Mouse (Mus musculus) c-Kit-positive CD71-negative TER-119-negative erythroid progenitor cells, embryonic 14.5 days (primary cell): ENCODE results near the gene Foxp1.

ENCODE experiments used
- DNase-seq: peaks from one replicate; pipeline ENCODE4 v3.0.0-alpha.2; 2013; ENCODE audit warnings: low read depth

Foxp1 gene

DNA sequence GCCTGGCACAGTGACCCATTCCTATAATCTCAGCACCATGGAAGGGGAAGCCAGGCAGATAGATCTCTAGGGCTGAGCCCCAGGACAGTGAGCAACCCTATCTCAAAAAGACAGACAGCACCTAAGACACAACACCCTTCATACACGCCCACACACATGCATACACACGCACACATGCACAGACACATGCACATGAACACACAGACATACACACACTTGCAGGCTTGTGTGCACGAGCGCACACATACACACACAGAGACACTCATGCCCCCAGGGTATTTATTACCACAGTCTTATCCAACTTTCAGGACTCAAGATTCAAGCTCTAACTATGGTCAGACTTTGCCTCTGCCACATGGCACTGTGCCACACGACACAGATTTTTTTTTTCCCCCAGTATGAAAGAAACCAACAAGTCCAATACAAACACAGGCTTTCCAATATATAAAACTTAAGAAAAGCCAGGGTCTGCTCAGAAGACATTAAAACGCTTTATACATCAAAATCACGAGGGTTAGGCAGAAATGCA lies 38.3 kb downstream of the Foxp1 start:
- no peak for DNase-seq

DNA sequence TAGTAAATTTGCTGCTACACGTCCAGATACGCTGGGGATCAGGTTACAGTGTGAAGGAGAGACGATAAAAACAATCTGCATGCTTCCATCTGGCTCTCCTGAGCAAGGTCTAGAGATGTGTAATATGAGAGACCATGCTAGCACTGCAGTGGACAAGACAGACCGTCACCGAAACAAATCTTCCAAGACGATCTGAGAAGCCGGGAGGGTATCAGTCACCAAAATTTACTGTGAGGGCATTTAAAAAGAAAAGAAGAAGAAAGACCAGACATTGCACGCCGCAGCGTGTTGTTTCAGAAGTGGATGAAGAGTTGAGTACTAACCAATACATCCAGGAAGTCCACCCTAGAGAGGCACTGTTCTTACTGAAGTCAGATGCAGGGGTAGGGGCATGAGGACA lies 39.0 kb downstream of the Foxp1 start:
- DNase-seq, result no peak

DNA sequence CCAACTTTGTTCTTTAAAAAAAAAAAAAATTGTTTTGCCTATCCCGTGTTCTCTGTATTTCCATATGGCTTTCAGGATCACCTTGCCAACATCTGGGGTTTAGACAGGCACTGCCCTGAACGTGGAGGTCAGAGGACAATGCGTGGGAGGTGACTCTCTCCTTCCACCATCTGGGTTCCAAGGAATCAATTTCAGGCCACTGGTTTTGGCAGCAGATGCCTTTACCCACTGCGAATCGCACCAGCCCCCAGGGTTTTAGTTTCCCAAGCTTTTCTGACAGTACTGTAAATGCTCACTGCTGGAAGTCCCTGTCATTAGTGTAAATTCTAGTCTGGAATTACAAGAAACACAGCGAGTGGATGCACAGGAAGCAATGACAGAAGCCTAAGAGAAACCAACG lies 41.0 kb downstream of the Foxp1 start:
- DNase-seq, result no peak

DNA sequence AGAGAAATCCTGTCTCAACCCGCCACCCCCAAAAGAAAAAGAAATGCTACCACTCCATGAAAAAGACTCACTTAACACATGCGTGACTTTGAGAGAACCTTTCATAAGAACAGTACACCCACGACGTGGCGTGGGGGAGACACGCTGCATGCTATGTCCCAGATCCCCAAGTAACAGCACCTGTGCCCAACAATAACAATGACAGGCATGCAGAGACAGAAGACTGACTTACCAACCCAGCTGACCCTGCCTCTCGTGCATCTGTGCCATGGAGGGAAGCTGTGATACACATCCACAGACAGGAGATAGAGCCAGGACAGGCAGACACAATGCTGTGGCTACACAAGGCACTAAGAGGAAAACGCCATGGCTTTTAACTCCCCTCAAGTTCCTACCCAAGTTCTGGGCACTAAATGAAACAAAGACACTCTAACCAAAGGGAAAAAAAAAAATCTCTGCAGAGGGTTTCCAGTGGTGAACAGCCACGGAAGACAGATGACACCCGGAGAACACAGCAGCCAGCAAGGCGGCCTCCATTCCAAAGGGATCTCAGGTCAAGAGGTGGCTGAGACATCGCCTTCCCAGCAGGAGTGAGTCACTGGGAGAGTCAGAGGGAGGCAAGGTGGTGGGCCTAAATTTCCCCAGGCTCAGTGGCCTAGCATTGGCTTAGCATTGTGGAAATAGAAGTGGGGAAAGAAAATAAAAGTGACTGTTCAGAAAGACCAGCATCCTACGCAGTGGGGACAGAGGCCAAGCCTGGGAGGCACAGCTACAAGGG lies 43.5 kb downstream of the Foxp1 start:
- DNase-seq, result no peak

DNA sequence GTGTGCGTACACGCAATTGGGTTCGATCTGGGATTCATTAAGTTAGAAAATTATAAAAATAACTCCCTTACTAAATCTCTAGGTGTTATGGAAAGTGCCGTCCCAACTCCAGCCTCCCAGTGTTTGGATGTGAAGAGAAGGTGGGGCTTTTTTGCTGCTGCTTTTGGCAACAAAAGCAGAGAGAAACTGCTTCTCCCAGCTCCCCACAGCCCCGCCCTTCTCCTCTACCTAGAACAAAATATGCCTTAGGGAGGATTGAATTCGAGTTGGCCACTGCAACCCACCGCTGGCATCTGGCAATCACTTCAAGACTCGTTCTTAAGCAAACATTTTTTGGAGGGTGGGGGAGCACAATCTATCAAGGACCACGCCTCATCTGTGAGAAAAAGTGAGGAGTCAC lies 47.5 kb downstream of the Foxp1 start:
- DNase-seq, result no peak

DNA sequence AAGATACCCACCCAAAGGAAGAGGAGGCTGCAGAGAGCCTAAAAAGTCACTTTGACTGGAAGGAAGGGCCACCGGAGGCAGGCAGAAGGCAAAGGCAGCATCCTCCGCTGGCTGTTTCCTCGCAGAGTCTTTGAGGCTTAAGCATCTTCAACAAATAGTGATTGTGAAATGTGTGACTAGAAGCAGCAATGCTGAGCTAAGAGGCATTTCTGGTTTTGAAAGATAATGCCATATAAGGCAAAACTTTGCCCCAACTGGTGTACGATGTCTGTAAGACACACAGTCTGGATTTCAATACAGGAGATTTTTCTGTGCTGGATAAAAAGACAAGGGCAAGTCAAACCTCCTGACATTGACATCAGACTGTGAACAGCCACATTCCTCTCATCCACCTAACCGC lies 51.6 kb downstream of the Foxp1 start:
- no peak for DNase-seq

DNA sequence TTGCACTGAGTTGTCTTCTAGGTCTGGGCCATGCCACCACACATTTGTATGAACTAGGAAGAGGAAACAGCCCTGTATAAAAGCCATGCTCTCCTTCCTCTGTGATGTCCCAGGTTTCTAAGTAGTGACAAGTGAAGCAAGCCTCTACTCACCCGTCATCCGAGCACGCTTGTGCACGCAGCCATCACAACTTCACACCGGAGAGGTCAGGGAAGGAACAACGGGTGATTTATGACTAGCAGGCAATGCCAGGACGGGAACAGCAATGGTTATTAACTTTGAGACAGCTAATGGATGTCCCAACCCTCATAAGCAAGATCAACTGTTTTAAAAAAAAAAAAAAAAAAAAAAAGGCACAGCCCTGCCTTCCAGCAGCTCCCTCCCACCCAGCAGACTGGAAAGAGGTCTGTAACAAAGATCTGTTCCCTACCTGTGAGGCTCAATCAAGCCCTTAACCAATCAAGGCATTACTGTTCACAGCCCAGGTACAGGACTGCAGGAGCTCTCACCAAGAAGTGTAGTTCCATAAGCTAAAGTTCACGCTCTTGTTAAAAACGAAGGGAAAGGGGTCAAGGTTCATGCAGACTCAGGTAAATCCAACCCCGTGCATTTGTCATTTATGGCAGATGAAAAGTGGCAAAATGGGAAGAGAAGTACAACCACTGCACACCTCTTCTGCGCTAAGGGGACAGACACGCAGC lies 53.2 kb downstream of the Foxp1 start:
- DNase-seq, result no peak

DNA sequence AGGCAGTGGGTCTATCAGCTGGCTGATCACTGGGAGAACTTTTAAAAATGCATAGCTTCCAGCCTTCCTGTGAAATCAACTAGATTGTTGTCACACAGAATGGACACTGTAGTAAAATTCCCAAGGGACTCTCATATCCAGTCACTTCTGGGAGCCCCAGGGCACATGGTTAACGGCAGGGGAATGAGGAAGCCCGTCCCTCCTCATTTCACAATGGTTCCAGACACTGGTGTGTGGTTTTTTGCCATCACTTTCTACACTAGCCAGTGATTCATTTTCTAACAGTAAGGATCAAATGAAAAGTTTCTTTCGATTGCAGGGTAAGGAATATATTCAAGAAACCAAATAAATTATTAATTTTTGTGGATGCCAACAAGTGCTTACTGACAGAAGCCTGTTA lies 54.7 kb downstream of the Foxp1 start:
- no peak for DNase-seq

DNA sequence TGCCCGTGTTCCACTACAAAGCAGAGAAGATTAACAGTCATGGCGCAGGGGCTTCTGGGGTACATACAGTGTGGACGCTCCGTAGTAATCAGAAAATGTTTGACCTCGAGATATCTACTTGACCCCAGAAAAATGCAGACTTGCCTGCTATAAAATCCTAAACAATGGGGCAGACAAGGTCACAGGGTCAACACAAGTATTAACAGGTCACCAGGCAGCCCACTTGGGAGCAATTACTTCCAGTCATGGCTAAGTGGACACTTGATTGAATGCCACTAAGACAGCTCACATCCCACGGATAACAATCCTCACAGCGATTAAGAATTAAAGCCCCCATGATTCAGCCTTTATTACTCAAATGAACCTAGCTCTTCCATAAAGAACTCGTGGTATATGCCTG lies 55.4 kb downstream of the Foxp1 start:
- DNase-seq, result no peak

DNA sequence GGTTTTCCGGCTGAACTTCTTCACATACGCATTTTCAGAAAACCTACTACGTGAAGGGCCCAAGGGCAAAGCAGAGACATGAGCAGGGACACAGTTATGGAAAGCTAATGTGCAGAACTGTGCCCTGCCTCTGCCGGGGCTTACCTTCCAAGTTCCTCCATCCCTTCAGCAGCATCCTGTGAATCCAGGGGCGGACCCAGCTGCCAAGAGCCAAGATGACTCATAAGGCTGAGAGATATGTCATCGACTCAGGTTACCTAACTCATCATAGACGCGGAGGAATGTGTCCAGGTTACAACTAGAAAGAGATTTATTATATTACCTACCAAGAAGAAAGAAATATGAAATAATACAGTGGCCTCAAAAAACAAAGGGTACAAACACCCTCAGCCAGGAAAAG lies 56.2 kb downstream of the Foxp1 start:
- no peak for DNase-seq

DNA sequence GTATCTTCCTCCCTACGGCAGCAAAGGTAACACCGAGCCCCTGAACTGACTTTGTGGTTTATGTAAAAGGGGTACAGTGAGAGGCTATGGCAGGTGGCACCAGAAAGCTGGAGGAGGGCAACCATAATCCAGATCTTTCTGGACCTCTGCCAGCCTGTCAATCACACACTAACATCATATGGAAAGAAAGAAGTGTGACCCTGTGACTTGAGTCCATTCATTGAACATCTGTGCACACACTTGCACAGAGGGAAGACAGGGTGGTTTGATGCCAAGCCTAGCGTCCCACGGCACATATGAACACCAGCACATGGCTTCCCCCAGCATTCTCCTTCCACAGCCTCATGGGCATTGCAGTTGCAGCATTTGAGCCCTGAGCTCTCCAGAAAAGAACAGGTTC lies 58.1 kb downstream of the Foxp1 start:
- no peak for DNase-seq

DNA sequence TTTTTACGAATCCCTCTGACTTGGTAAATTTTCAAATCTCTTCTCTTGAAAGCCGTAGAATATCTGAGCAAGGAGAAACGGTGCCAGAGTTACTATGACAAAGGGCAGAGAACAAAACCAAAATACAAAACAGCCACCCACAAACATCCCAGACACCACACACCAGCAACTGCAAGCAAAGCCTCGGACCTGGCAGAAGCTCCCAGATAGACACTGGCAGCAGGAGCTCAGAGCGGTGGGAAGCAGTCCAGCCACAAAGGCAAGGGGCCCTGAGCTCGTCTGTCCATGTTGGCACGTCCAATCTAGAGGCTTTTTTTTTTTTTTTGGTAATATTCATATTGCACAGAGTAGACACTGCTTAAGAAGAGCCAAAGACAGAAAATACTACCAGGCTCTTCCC lies 58.6 kb downstream of the Foxp1 start:
- DNase-seq, result no peak

DNA sequence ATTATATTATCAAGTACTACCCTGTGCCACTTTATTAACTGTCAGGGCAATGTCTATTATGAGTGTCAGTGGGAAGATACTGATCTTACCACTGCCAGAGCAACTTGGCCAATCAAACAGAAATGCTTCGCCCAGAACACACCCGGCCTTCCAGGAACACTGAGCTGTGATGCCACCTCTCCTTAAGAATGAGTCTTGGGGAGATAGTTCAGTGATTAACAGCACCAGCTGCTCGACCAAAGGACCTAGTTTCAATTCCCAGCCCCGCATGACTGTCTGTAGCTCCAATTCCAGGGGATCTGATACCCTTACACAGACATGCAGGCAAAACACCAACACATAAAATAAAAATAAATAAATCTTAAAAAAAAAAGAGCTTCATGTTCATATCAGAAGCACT lies 63.7 kb downstream of the Foxp1 start:
- no peak for DNase-seq

DNA sequence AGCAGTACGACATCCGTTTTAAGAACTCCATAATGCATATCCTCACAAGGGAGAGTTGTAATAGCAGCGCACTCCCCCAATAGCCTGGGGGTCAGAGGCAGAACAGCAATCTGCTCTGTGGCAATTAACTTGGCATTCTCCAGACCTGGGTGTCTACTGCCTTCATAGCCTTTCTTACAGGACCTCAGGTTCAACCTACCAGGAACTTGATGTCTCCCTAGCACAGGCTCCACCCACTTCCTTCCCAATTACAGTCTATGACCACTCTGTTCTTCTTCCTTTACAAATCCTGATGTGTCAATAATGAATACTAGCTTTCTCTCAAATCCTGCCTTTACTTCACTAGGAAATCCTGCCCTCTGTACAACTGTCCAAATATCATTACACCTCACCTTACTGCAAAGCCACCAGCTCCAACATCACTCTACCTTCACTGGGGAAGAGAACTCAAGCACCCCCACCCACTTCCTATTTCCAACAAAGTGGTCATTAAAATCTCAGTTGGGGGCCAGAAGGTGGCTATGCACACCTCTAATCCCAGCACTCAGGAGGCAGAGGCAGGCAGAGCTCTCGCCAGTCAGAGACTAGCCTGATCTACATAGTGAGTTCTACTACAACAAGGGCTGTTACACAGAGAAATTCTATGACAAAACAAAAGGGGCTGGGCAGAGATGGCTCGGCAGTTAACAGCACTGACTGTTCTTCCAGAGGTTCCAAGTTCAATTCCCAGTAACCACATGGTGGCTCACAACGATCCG lies 68.6 kb downstream of the Foxp1 start:
- DNase-seq, result no peak

DNA sequence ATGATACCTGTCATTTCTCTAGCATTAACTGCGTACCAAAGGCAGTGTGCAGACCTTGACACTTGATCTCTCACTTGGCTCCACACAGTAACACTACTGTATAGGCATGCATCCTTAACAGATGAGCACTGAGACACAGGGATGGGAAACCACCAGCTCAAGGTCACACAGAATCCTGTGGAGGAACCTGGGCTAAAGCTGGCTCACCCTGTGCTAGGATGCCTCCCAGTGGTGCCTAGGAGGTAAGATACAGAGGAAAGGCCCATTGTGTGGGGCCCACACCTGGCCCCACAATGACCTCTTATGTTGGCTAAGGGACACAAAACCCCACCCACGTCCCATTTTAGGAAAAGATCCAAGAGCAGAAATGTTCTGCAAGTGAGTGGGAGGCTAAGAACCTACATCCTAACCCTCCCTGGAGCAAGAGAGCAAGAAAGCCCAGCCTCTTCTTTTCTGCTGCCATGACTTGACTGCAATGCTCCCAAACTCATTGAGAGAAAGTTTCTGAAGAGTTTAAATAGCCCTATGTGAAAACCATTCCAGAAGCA lies 69.8 kb downstream of the Foxp1 start:
- no peak for DNase-seq

DNA sequence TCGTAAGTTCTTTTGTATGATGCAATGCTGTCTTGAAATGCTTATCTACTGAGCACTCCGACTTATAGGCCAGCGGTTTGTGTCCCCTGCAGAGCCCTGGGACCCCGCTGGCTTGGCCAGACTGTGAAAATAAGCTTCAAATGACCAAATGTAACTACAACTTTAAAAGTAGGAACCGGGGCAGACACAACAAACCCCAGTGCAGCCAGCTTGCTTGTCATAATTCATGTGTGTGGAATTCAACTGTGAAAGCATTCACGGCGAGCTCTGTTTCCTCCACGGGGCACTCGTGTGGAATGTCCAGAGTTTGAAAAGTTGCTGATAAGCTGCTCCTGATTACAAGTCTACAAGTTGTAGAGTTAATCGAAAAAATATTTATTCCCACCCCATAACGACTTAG lies 71.0 kb downstream of the Foxp1 start:
- DNase-seq, result no peak

DNA sequence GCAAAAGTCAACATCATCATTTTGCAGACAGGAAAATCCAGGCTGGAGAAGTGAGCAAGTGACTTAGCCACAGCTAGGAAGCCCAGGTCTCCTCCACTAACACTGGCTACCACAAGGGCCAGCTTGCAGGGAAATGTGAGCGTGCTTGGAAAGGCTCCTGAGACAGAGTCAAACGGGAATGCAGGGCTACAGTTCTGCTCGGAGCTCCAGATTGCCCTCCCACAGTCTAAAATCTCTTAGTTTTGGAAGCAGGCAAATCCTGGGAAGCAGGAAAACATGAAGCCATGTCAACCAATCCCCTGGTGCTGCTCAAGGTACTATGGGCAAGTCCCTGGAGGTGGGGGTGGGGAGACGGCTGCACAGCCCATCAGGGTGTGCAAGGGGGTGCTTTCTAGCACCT lies 75.1 kb downstream of the Foxp1 start:
- no peak for DNase-seq

DNA sequence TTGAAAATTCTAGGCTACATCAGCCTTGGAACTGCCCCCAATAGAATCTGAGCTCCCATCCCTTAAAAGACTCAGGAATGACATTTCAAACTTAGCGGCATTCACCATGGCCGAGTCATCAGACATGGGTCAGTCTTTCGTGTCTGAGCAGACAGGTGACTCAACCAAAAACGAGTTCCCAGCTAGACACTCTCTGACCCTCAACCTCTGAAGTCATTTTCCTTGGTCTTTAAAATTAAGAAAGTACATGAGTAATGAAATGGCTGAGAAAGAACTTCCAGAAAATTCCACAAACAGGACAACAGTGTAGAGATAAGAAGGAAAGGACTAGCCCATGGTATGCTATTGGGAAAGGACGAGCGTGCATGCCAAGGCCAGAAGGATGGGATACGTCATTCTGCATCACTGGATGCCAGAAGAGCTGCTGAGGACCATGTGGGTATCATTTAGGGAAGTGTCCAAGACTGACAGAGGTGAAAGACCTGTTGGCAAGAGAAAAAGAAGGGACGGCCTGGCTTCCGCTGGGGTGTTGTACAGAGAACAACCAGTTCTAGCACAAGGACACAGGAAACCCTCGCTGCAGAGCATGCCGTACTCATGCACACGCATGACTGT lies 75.6 kb downstream of the Foxp1 start:
- no peak for DNase-seq

DNA sequence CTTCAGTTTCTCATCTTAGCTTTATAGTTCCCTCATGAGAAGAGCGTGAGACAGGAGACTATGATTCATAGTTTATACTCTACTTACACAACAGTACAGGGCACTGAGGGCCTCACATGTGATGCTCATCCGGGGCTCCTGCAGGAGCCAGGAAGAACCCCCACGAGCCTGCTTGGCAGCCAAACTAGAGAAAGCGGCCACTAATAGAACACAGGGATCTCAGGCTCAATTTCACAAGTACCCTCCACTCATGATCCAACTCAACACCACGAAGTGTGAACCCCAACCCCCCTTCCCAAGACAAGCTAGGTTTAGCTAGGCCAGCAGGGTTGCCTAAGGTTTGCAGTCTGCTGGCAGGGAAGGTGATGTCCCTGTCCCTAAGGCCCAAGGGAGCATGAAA lies 79.1 kb downstream of the Foxp1 start:
- DNase-seq, result no peak

DNA sequence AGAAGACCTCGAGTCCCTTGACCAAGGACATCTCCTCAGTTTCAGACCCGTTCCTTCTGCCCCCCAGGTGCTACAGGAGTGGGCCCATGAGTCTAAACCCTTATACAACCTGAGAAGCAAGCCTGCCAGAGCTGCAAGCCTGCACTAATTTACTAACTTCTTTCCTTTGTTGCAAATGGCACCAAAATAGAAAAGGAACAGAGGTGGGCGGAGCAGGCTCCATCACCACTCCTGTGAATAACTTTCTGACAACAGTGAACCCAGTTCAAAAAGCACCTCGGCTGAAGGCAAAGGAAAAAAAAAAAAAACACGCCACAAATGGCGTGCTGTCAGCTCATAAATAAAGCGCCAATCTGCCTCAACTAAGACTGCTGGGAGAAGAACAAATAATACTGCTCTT lies 81.4 kb downstream of the Foxp1 start:
- no peak for DNase-seq

DNA sequence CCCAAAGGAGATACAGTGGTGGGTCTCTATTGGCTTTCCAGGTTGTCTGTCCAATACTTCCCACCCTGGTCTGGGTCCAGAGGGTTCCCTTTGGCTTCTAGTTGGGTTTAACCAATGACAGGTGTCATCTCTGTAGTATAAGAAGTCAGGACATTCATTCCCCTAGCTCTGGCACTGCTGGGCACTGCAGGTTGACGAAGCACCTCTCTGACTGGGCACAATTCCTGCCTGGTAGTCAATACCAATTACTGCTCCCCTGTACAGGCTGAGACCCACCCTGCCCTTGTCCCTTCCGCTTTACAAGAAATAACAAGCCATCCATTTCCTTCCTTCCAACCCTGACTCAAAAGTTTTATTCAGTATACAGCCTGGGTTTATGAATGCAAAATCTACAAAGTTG lies 81.9 kb downstream of the Foxp1 start:
- DNase-seq, result no peak

DNA sequence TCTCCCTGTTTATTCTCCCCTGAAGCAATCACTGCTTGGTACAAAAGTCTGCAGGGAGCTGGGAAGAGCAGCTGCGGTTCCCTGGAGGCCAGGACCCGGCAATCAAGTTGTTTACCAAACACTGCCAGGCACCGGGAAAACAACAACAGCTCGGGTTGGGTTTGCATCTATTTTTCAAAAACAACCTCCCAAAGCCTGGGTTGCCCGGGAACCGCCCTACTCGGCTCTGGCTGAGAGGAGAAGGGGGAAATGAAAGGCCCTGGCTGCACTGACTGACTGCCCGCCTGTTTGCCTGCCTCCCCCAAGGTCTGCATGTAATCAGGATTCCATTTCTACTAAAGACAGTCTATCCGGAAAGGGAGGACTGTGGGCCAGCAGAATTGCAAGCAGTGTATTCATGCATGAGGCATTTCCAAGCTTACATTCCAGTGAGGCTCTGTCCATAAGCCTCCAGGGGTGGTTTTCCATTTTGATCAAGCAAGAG lies 82.6 kb downstream of the Foxp1 start:
- no peak for DNase-seq
